Mouse (Mus musculus): ENCODE results near the gene Sun1. TPM values are rescaled to one million over a fixed set of nuclear protein-coding genes. Genes with fewer than 3 reads are reported as not detected.
A peak's percentile ranks its signal among the peaks of the same experiment; 100 is the strongest.

Gene Sun1
- polyA plus RNA-seq, 1 experiment from 2014 or later: 54.3 TPM

DNA sequence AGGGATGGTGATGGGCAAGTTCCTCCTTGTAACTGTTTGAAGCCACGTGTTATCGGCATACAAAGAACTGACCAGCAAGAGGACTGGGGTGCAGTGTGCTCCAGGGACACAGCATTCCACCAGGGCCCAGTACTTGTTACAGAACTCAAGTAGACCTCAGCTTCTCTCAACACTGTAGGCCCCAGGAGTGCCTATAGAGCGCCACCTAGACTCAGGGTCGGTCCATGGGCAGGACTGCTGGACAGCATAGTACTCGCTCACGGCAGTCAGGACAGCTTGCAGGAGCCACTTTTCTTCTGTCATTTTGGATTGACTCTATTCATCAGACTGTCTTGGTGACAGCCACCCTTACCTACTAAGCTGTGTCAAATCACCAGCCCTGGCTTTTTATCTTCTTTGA, 54.5 kb downstream of the Sun1 start:
- no peaks in the 10 kb centered on the region for H3K27me3 ChIP-seq
- peaks cover 9% of the 10 kb centered on the region for H3K36me3 ChIP-seq
- no peaks in the 10 kb centered on the region for H3K9me3 ChIP-seq
- no peak for ATAC-seq (replicated peaks)
- H3K4me2 ChIP-seq (replicated peaks): no peak overlapping the region
- no peak overlapping the region for H3K9ac ChIP-seq (replicated peaks)
- WGBS: 87% methylated on average over 6 of the region's 6 CpGs
- H3K27ac ChIP-seq (replicated peaks): no peak overlapping the region
- H3K4me1 ChIP-seq: peaks cover 28% of the 10 kb centered on the region
- no peak overlapping the region for H3K4me3 ChIP-seq

DNA sequence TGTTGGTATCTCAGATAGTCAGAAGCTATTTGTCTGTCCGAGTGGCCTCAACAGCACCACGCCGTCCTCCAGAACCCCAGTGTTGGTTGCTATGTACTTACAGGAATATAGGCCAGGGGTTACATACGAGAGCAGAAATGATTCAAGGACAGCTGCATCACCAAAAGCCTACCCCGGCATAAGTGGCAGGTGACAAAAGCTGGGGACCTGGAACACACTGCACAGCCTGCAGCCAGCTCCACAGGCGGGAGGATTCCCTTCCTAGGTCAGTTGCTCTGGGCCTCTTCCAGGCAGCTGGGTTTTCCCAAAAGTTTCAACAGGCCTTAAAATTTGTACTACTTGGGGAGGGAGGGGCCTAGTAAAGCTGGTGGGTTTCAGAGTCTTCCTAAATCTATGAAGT, 55.3 kb downstream of the Sun1 start:
- Histone ChIP-seq H3K4me1 (peaks cover 28% of the 10 kb centered on the region), H3K27me3 (no peaks in the 10 kb centered on the region), H3K9me3 (no peaks in the 10 kb centered on the region), H3K4me2 (replicated peaks) (no peak overlapping the region), H3K27ac (replicated peaks) (no peak overlapping the region), H3K9ac (replicated peaks) (no peak overlapping the region), H3K4me3 (no peak overlapping the region), H3K36me3 (peaks cover under 1% of the 10 kb centered on the region; the same call in 1 of the 2 replicates)
- 90% methylated on average over 6 of the region's 6 CpGs for WGBS
- no peak for ATAC-seq (replicated peaks)

DNA sequence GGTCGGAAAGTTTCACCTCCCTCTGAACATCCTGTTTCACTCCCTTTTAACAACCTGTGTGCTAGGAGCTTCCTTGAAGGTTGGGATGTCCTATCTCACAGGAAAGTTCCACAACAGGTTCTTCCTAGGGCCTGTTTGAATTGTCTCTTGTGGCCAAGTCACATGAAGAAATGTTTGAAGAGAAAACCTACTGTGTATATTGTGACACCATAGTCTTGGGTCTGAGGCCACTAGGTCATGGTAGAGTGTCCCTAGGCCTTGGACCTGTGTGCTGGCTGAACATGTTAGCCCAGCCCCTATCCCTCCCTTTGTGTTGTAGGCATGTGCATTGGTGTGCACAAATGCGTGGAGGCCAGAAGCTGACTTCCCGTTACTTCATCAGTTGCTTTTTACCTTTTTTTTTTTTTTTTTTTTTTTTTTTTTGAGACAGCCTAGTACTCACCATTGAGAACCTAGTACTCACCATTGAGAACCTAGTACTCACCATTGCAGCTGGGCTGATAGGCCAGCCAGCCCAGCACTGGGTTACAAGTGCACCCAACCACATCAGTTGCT, 55.9 kb downstream of the Sun1 start:
- Histone ChIP-seq H3K4me1 (peaks cover 28% of the 10 kb centered on the region), H3K27ac (replicated peaks) (no peak overlapping the region), H3K9me3 (no peaks in the 10 kb centered on the region), H3K36me3 (0 out of 2 replicates have a peak, but pooled peaks cover 4% of the 10 kb centered on the region), H3K4me2 (replicated peaks) (no peak overlapping the region), H3K4me3 (no peak overlapping the region), H3K9ac (replicated peaks) (no peak overlapping the region), H3K27me3 (no peaks in the 10 kb centered on the region)
- WGBS: 97% methylated on average over 3 of the region's 3 CpGs
- ATAC-seq (replicated peaks): no peak

DNA sequence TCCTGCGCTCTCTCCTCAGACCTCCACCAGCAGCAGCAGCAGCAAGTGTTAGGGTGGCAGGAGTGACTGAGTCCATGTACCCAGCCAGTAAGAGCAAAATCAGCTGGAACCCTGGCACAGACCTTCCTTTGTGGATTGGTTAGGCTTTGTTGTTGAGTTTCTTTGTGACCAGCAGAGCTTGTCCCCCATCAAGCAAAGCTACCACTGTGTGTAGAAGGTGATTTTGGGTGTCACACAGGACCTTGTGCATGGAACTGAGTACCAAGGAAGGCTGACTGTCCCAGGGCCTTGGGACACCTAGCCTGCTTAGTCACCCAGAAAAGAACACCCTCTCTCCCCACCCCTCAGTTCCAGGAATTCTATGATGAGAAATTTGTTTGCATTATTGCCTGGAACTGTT, 56.8 kb downstream of the Sun1 start:
- ATAC-seq (replicated peaks): no peak
- no peak overlapping the region for H3K4me2 ChIP-seq (replicated peaks)
- no peaks in the 10 kb centered on the region for H3K9me3 ChIP-seq
- H3K9ac ChIP-seq (replicated peaks): no peak overlapping the region
- H3K27ac ChIP-seq (replicated peaks): no peak overlapping the region
- 100% methylated on average over 1 of the region's 1 CpGs for WGBS
- H3K36me3 ChIP-seq: peaks cover 7% of the 10 kb centered on the region; the same call in 1 of the 2 replicates
- H3K4me1 ChIP-seq: peaks cover 24% of the 10 kb centered on the region
- no peak overlapping the region for H3K4me3 ChIP-seq
- H3K27me3 ChIP-seq: no peaks in the 10 kb centered on the region

DNA sequence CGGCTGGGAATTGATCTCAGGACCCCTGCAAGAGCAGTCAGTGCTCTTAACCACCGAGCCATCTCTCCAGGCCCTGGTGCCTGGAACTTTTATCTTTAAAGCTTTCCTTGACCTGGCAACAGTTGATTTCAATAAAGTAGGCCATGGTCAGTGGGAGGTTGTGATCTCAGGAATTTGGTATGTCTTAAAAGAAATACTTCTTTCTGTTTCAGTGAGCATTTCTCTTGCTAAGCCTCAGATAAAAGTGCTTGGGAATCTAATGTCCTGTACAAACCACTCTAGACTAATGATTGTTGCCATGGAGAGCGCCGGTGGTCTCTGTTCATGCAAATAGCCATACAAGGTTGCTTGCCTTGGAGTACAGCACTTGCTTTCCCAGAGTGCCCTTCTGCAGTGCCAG, 57.4 kb downstream of the Sun1 start:
- Histone ChIP-seq H3K4me1 (peaks cover 24% of the 10 kb centered on the region), H3K36me3 (peaks cover 12% of the 10 kb centered on the region), H3K4me3 (no peak overlapping the region), H3K27me3 (no peaks in the 10 kb centered on the region), H3K9ac (replicated peaks) (no peak overlapping the region), H3K9me3 (no peaks in the 10 kb centered on the region), H3K27ac (replicated peaks) (no peak overlapping the region), H3K4me2 (replicated peaks) (no peak overlapping the region)
- no peak for ATAC-seq (replicated peaks)
- 71% methylated on average over 4 of the region's 4 CpGs for WGBS

DNA sequence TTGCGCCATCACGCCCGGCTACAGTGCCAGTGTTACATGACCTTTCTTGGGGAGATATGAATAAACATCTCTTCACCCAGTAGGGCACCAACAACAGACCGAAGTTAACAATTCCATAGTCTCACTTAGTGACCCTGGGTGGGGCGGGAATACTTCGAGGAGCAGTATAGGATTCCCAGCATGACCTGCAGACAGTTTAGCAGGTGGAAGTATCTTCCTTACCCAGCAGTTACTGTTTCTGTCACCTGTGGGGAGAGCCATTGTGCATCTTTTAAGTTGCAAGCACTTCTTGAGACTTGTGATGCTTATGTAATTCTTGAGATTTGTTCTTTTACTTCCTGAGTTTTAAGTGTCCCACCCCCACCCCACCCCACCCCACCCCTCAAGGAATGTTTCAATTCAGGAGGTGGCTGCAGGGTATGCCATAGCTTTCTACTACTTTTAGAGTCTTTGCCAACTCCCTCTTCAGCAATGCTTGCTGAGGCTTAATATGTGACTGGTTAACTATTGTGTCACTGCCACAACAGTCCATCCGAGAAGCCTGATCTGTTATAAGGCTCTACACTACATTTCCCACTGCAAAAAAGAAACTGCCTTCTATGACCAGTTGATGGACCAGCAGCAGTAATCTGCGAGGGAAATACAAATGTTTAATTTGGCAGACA, 58.1 kb downstream of the Sun1 start:
- Histone ChIP-seq H3K9me3 (no peaks in the 10 kb centered on the region), H3K4me2 (replicated peaks) (no peak overlapping the region), H3K9ac (replicated peaks) (no peak overlapping the region), H3K36me3 (peaks cover 19% of the 10 kb centered on the region), H3K4me3 (no peak overlapping the region), H3K27me3 (no peaks in the 10 kb centered on the region), H3K4me1 (peaks cover 18% of the 10 kb centered on the region), H3K27ac (replicated peaks) (no peak overlapping the region)
- ATAC-seq (replicated peaks): no peak
- WGBS: 90% methylated on average over 8 of the region's 8 CpGs

DNA sequence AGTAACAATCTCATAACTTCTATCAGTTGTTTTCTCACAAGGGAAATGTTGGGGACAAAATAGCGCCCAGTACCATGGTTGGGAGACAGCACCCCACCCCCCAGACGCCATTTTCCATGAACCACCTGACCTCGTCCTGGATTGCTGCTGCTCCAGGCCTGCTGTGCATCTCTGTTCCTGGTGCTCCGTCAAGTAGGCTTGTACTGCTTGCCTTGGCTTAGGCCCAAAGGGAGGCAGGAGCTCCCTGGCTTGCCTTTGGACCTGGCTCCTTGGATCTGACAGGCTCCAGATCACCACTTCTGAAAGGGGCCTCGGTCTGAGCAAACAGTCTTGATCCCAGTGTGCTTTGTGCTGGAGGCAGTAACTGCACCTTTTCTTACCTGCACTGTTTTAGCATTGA, 59.4 kb downstream of the Sun1 start:
- no peak for ATAC-seq (replicated peaks)
- H3K4me3 ChIP-seq: no peak overlapping the region
- H3K4me1 ChIP-seq: peaks cover 7% of the 10 kb centered on the region; the same call in 1 of the 2 replicates
- no peak overlapping the region for H3K4me2 ChIP-seq (replicated peaks)
- H3K9me3 ChIP-seq: no peaks in the 10 kb centered on the region
- peaks cover 33% of the 10 kb centered on the region for H3K36me3 ChIP-seq
- no peaks in the 10 kb centered on the region for H3K27me3 ChIP-seq
- H3K27ac ChIP-seq (replicated peaks): no peak overlapping the region
- H3K9ac ChIP-seq (replicated peaks): no peak overlapping the region
- WGBS: 84% methylated on average over 5 of the region's 5 CpGs

DNA sequence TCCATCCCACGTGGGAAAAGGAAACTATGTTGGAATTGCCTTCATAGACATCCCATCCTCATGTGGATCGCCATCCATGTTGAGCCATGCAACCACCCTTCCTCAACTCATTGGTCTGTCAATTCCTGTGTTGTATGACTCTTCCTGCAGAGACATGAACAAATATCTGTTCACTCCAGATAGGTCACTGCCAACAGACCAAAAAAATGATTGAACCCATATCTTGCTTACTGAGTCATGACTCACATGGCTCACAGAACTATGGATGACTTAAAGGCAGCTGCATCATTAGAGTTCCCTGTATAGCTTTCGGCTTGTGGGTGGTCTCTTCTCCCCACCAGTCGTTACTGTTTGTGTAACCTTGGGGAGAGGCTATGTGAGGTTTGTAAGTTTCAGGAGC, 61.0 kb downstream of the Sun1 start:
- Histone ChIP-seq H3K9ac (replicated peaks) (no peak overlapping the region), H3K36me3 (peaks cover 48% of the 10 kb centered on the region), H3K4me3 (no peak overlapping the region), H3K4me2 (replicated peaks) (no peak overlapping the region), H3K27me3 (no peaks in the 10 kb centered on the region), H3K4me1 (no peaks in the 10 kb centered on the region), H3K9me3 (no peaks in the 10 kb centered on the region), H3K27ac (replicated peaks) (no peak overlapping the region)
- no peak for ATAC-seq (replicated peaks)
- 96% methylated on average over 4 of the region's 4 CpGs for WGBS

DNA sequence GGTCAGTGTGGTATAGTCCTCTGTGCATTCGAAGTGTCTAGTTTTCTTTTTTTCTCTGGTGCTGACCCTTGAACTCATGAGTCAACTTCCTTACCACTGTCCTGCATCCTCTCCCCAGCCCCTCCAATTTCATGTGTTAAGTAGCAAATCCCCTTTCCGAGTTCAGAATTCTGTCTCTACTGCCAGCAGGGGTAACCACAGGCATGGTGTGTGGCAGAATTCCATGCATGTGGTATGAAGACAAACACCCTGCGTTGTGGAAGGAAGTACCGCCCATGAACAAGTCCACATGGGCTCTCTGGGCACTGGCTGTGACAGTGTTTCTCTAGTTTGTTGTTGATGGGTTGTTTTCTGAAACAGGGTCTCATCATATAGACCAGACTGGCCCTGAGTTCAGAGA, 67.2 kb downstream of the Sun1 start:
- H3K4me1 ChIP-seq: 0 out of 2 replicates have a peak, but pooled peaks cover 7% of the 10 kb centered on the region
- no peaks in the 10 kb centered on the region for H3K9me3 ChIP-seq
- no peak overlapping the region for H3K4me3 ChIP-seq
- H3K36me3 ChIP-seq: peaks cover 59% of the 10 kb centered on the region
- 91% methylated on average over 4 of the region's 4 CpGs for WGBS
- H3K4me2 ChIP-seq (replicated peaks): no peak overlapping the region
- no peak overlapping the region for H3K27ac ChIP-seq (replicated peaks)
- no peak for ATAC-seq (replicated peaks)
- H3K27me3 ChIP-seq: no peaks in the 10 kb centered on the region
- H3K9ac ChIP-seq (replicated peaks): no peak overlapping the region

DNA sequence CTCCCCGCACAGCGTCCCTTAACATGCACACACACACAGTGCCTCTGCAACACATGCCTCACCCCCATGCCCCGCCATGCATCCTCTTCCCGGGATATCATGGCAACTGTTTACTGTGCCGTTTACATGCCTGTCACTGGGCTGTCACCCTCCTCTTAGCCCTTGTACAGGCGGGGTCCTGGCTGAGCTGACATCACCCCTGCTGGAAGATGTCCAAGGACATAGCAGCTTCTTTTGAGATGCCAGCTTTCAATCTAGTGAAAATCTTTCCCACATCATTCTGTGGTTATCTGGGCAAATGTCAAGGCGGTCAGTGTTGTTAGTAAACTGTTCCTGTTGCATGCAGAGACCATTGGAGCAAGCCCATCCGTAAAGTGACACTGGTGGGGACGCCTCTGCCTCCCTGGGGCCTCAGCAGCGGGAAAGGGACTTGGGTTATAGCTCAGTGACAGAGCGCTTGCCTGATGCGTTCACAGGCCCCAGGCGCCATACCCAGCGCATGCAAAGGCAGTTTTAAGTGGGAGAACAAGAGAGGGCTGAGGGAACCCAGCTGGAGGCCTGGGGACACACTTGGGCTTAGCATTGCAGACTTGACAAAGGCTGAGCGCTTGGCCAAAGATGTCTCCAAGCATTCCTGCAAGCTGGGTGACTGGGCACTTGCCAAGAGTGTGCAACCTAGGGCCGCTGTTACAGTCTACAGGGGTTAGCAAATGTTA, 70.5 kb downstream of the Sun1 start:
- WGBS: 56% methylated on average over 16 of the region's 16 CpGs
- Histone ChIP-seq H3K4me2 (replicated peaks) (no peak overlapping the region), H3K4me3 (no peak overlapping the region), H3K9me3 (no peaks in the 10 kb centered on the region), H3K36me3 (peaks cover 26% of the 10 kb centered on the region), H3K27ac (replicated peaks) (peak overlapping the region; percentile 31; the same call in 1 of the 2 replicates), H3K27me3 (no peaks in the 10 kb centered on the region), H3K9ac (replicated peaks) (no peak overlapping the region), H3K4me1 (0 out of 2 replicates have a peak, but pooled peaks cover 7% of the 10 kb centered on the region)
- no peak for ATAC-seq (replicated peaks)

DNA sequence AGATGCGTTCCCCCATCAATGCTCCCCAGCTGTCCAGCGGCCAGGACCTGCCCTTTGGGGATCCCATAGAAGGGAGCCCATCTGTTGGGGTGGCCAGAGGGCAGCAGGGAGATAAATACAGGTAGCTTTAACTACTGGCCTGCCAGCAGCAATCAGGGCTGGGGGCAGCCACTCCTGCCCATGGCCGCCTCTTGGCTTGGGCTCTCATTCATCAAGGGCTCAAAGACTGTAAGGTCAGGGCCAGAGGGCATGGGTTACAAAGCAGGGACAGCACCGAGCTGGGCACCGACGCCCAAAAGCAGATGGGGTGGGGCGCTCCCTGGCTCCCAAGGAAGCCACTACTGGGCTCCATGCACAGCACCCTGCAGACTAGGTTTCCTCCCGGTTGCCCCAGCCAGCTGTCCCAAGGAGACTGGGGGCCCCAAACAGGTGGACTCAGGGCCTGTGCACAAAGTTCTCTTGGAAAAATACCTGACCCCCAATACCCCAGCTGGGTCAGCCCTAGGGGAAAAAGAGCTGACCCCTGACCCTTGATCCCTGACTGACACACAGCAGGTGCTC, 71.6 kb downstream of the Sun1 start:
- WGBS: 70% methylated on average over 8 of the region's 8 CpGs
- no peak for ATAC-seq (replicated peaks)
- H3K9ac ChIP-seq (replicated peaks): no peak overlapping the region

DNA sequence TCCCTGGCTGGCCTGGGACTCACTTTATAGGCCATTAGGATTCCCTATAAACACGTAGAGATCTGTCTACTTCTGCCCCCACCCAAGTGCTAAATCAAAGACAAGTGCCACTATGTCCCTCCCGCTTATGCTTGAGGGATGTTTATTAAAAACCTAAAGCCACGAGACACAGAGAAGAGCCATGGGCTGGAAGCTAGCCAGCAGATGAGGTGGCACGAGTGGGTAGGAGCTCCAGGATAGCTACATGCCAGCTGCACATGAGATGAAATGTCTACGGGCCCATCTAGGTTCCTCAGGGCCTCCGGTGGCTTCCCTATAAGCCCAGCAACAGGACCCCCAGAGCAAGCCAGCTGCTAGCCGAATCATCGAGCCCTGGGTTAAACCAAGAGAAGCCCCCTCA, 76.8 kb downstream of the Sun1 start:
- no peak overlapping the region for H3K27ac ChIP-seq (replicated peaks)
- no peaks in the 10 kb centered on the region for H3K9me3 ChIP-seq
- H3K4me2 ChIP-seq (replicated peaks): no peak overlapping the region
- ATAC-seq (replicated peaks): no peak
- no peaks in the 10 kb centered on the region for H3K4me1 ChIP-seq
- no peak overlapping the region for H3K9ac ChIP-seq (replicated peaks)
- H3K27me3 ChIP-seq: no peaks in the 10 kb centered on the region
- no peaks in the 10 kb centered on the region for H3K36me3 ChIP-seq
- WGBS: 70% methylated on average over 8 of the region's 8 CpGs
- no peak overlapping the region for H3K4me3 ChIP-seq

More for the DNA sequence above, 71.6 kb downstream of the Sun1 start:
- no peaks in the 10 kb centered on the region for H3K27me3 ChIP-seq
- peaks cover 16% of the 10 kb centered on the region for H3K36me3 ChIP-seq
- H3K27ac ChIP-seq (replicated peaks): no peak overlapping the region
- no peaks in the 10 kb centered on the region for H3K9me3 ChIP-seq
- H3K4me3 ChIP-seq: no peak overlapping the region
- no peak overlapping the region for H3K4me2 ChIP-seq (replicated peaks)
- H3K4me1 ChIP-seq: 0 out of 2 replicates have a peak, but pooled peaks cover 7% of the 10 kb centered on the region
